Mouse (Mus musculus): ENCODE measurements around the gene Mta3. TPM values are rescaled to one million over a fixed set of nuclear protein-coding genes. Genes with fewer than 3 reads are reported as not detected.
A peak's percentile ranks its signal among the peaks of the same experiment; 100 is the strongest.
"Not testable (repeated sequence)": the region's sequence is repeated elsewhere in the genome, so short reads cannot be mapped to it uniquely, and the experiment has no call there.

Mta3 gene
- total RNA-seq, 2 experiments from 2014 or later = 77.5 to 86.3 TPM

- no peak for ATAC-seq (replicated peaks; ENCODE audit: low FRiP score, low TSS enrichment, poor library complexity, severe bottlenecking)
Measured at GRCm38 (mm10) chr17:83837659-83838190, 131.8 kb downstream of the Mta3 start.

DNA sequence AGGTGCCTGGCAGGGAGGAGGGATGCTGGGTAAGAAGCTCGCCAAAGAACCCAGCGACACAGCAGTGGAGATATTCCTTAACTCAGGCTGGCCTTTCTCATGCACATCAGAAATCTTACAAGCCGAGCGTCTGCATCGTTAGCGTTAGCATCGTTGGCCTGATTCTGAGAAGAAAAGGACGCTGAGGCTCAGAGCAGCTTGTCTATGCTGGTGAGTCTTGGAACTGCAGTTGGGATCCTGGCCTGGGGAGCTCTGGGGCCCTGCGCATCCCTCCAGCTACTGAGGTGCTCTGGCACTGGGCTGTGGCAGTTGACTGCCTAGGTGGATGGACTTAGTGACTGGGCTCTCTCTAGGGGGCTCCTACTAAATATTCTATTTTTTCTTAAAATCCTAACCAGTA lies 133.2 kb downstream of the Mta3 start:
- peak; percentile 37; the same call in 1 of the 2 replicates for ATAC-seq (replicated peaks; ENCODE audit: low FRiP score, low TSS enrichment, poor library complexity, severe bottlenecking)

GRCm38 (mm10) chr17:83841011-83841410 lies 135.0 kb downstream of the Mta3 start:
- ATAC-seq (replicated peaks; ENCODE audit: low FRiP score, low TSS enrichment, poor library complexity, severe bottlenecking) = no peak

GRCm38 (mm10) chr17:83843780-83844179 lies 137.8 kb downstream of the Mta3 start:
- ATAC-seq (replicated peaks; ENCODE audit: low FRiP score, low TSS enrichment, poor library complexity, severe bottlenecking) = no peak

DNA sequence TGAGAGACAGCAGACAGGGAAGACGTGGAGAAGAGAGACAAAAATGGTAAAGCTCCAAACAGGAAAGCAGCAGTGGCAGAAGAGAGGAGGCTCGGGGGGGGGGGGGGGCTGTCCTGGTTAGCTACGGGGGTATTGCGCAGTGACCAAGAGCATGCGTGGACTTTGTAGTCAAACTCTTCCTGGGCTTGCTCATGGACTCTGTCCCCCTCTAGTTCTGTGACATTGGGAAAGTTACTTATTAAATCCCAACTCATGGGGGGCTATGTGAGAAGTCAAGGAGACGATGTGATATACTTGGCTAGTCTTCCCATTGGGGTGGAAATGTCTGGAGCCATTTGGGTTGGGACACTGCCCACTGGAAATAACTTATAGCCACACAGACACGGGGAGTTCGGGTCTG lies 139.6 kb downstream of the Mta3 start:
- no peak for ATAC-seq (replicated peaks; ENCODE audit: low FRiP score, low TSS enrichment, poor library complexity, severe bottlenecking)

GRCm38 (mm10) chr17:83846301-83847021 lies 140.5 kb downstream of the Mta3 start:
- no peak; the same call in 1 of the 2 replicates for ATAC-seq (replicated peaks; ENCODE audit: low FRiP score, low TSS enrichment, poor library complexity, severe bottlenecking)

- ATAC-seq (replicated peaks; ENCODE audit: low FRiP score, low TSS enrichment, poor library complexity, severe bottlenecking) = no peak
Measured at GRCm38 (mm10) chr17:83847100-83847499, 141.1 kb downstream of the Mta3 start.

DNA sequence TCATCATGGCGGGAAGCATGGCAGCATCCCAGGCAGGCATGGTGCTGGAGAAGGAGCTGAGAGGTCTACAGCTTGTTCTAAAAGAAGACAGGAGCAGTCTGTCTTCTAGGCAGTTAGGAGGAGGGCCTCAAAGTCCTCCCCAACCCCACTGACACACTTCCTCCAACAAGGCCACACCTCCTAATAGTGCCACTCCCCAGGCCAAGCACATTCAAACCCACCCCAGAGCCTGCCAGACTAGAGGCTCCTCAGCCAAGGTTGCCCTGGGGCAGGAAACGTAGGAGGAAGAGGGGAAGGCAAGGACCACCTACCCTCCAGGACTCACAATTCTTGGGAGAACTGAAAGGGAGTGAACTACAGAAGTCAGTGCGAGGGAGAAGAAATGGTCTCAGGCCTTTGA lies 141.9 kb downstream of the Mta3 start, which contains the start of gene Haao:
Haao (minus strand) TSS at position 149 of the 400 bp plus-strand sequence.
- peak; percentile 20 for ATAC-seq (replicated peaks; ENCODE audit: low FRiP score, low TSS enrichment, poor library complexity, severe bottlenecking)

DNA sequence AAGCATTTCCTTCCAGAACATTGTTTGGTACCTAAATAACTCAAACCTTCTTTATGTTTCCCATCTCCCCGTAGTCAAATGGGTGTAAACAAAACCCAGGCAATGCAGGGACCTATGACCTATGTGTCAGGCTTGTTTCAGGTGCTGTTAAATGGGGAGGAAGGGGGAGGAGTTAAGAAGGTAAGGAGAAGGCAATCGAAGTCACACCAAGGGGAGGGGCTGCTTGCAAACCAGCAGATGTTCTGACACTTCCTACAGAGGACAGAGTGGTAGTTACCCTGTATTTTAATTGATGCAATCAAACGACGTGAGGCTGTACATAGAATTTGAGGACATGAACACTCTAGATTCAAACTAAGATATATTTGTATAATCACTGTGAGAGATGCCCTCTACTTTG lies 142.5 kb downstream of the Mta3 start:
- ATAC-seq (replicated peaks; ENCODE audit: low FRiP score, low TSS enrichment, poor library complexity, severe bottlenecking) = no peak

DNA sequence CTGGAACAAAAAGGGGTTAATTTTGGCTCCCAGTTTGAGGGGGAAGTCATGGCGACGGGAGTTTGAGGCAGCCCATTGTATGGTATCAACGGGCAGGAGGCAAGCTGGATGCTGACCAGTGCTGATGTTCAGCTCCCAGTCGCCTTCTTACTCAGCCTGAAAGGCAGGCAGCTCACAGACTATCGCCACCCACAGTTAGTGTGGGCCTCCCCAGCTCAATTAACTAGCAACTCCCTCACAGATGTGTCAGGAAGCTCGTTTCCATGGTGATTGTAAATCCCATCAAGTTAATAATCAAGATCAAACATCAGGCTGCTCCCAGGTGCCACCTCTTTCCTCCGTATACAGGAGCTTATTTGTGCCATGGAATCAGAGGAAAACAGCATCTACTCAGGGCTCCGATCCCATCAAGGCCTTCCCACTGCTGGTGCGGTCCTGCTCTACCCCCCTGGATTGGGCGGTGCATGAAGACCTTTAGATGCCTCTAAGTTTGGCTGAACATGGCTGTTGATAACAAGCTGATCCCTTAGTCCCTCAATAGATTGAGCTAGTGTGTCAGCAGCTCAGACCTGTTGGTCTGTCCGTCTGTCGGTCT lies 143.2 kb downstream of the Mta3 start:
- no peak for ATAC-seq (replicated peaks; ENCODE audit: low FRiP score, low TSS enrichment, poor library complexity, severe bottlenecking)

GRCm38 (mm10) chr17:83849717-83850116 lies 143.8 kb downstream of the Mta3 start:
- ATAC-seq (replicated peaks; ENCODE audit: low FRiP score, low TSS enrichment, poor library complexity, severe bottlenecking) = no peak

DNA sequence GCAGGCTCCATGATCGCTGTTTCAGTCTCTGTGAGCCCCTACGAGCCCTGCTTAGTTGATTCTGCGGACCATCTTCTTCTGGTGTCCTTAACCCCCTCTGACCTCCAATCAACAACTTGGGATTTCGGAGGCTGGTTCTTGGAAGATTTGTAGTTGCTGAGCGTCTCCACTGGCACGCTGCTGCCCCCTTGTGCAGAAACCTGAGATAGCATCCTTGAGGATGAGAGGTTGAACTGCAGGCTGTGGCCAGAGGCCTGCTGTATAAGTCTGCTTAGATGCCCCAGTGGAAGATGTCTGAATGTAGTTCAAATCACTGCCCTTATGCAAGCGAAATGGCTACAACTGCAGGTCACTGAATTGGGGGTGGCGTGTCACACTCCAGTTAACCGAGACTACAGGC lies 144.5 kb downstream of the Mta3 start:
- peak; percentile 56 for ATAC-seq (replicated peaks; ENCODE audit: low FRiP score, low TSS enrichment, poor library complexity, severe bottlenecking)

- ATAC-seq (replicated peaks; ENCODE audit: low FRiP score, low TSS enrichment, poor library complexity, severe bottlenecking) = no peak
Measured at GRCm38 (mm10) chr17:83850864-83851263, 144.9 kb downstream of the Mta3 start.

DNA sequence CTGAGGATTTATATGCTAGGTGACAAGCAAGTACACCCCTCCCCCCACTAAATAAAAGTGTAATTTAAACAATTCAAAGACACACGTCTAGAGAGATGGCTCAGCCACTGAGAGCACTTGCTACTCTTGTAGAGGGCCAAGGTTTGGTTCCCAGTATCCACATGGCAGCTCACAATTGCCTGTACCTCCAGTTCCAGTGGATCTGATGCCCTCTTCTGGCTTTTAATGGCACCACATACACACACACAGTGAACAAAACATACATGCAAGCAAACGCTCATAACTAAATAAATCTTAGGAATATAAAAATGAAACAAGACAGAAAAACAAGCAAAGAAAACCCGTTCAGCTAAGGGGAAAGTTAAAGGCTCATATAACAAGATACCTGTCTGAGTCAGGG lies 147.9 kb downstream of the Mta3 start:
- no peak for ATAC-seq (replicated peaks; ENCODE audit: low FRiP score, low TSS enrichment, poor library complexity, severe bottlenecking)

DNA sequence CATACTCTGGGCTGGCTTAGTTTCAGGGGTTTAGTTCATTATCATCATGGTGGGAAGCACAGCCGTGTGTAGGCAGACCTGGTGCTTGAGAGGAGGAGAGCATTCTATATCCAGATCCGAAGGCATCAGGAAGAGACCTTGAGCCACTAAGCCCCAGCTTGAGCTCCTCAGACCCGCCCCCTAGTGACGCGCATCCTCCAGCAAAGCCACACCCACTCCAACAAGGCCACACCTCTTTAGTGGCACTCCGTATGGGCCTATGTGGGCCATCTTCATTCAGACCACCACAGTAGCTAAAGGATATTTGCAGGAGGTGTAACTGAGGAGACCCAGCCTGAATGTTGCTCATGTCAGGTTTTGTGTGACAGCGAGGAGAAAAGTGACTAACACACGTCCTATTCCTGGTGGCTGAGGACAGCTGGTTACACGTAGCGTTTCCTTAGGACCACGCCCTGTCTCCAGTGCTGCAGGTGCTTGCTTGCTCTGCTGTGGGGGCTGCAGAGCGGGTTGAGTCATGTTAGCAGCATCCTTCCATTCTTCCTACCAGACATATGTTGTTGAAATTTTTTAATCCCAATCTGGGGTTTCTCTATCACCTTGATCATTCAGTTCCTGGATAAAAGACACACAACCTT lies 148.4 kb downstream of the Mta3 start:
- ATAC-seq (replicated peaks; ENCODE audit: low FRiP score, low TSS enrichment, poor library complexity, severe bottlenecking) = peak; percentile 72

GRCm38 (mm10) chr17:83858413-83858812 lies 152.4 kb downstream of the Mta3 start:
- peak; percentile 55 for ATAC-seq (replicated peaks; ENCODE audit: low FRiP score, low TSS enrichment, poor library complexity, severe bottlenecking)

GRCm38 (mm10) chr17:83859639-83860038 lies 153.7 kb downstream of the Mta3 start:
- no peak for ATAC-seq (replicated peaks; ENCODE audit: low FRiP score, low TSS enrichment, poor library complexity, severe bottlenecking)

DNA sequence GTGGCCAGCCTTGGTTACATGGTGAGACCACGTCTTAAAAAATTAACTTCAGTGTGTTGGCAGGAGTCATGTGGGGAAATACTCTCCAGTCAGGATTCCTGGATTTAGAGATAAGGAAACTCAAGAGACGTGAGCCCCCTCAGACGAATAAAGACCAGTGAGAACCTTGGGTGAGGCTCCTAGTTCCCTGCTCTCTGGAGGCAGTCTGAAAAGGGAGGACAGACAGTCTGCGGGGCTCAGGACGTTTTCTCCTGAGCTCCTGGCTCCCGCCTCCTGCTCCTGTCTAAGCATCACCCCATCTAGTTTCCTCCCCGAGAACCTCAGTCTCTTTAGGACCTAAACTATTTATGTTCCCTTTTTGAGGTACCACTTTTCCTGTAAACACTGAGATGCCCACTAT lies 154.3 kb downstream of the Mta3 start:
- ATAC-seq (replicated peaks; ENCODE audit: low FRiP score, low TSS enrichment, poor library complexity, severe bottlenecking) = no peak

GRCm38 (mm10) chr17:83860968-83861367 lies 155.0 kb downstream of the Mta3 start:
- ATAC-seq (replicated peaks; ENCODE audit: low FRiP score, low TSS enrichment, poor library complexity, severe bottlenecking) = not testable (repeated sequence)

DNA sequence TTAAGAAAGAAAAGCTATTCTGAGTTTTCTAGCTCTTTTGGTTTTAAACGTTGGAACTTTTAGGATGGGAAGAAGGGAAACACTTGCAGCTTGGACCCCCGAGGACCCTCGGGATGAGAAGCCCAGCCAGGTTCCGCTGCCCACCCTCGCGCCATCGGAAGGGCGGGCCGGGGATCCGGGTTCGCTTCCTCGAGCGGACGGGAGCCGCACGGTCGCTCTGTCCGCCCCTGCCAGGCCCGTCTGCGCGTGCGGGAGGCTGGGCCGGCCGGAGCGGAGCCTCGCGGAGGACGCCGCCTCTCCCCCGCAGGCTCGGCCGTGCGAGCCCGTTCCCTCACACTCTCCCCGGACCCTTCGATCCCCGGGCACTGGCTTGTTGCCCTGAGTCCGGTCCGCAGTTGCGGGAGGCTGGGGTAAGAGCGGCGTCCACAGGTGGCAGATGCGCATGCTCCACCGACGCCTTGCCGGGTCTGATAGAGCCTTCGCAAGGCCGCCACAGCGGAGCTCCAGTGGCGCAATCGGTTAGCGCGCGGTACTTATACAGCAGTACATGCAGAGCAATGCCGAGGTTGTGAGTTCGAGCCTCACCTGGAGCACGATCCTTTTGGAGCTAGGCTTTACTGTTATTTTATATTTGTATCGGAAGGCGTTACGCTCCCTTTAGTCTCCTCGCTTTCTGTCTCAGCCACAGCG lies 155.6 kb downstream of the Mta3 start:
- peak; percentile 66 for ATAC-seq (replicated peaks; ENCODE audit: low FRiP score, low TSS enrichment, poor library complexity, severe bottlenecking)
